Comparison of ENCODE assay signal across 26 mouse cellular contexts in the genomic region with DNA sequence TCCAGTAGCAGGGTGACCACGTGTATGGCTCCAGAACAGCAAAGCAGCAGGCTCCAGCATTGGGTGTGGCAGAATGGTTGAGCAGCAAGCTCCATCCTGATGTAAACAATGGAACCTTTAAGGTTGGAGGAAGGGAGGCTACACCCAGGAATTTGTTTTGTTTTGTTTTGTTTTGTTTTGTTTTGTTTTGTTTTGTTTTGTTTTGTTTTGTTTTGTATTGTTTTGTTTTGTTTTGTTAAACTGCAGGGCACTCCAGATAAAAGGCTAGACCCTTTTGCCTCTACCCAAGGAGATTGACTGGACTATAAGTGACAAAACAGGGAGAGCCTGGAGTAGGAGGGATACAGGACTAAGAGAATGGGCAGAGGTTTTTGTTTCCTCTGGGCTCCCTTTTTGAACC.
"Had no signal": no experiment of that assay in that cellular context is flagged by ENCODE, and none has a peak within 500 bp of the region (broad histone marks: within the 10 kb centered on the region; RNA-seq: fewer than 3 reads in every experiment).

No protein-coding gene starts in this region.

- H3K4me1 ChIP-seq: limb, embryonic 10.5 days; limb, embryonic 12.5 days; limb, embryonic 13.5 days; limb, embryonic 15.5 days; liver, embryonic 12.5 days; liver, embryonic 13.5 days; liver, embryonic 15.5 days; lung, embryonic 15.5 days; megakaryocyte, embryonic 14.5 days; midbrain, embryonic 10.5 days; midbrain, embryonic 12.5 days; midbrain, embryonic 13.5 days; midbrain, embryonic 15.5 days had no signal

- H3K36me3 ChIP-seq: limb, embryonic 10.5 days; limb, embryonic 12.5 days; limb, embryonic 13.5 days; limb, embryonic 15.5 days; liver, embryonic 12.5 days; liver, embryonic 13.5 days; liver, embryonic 15.5 days; lung, embryonic 15.5 days; midbrain, embryonic 10.5 days; midbrain, embryonic 12.5 days; midbrain, embryonic 13.5 days; midbrain, embryonic 15.5 days had no signal

- H3K4me3 ChIP-seq: limb, embryonic 10.5 days; limb, embryonic 12.5 days; limb, embryonic 13.5 days; limb, embryonic 15.5 days; liver, embryonic 12.5 days; liver, embryonic 13.5 days; liver, embryonic 15.5 days; lung, embryonic 15.5 days; megakaryocyte, embryonic 14.5 days; midbrain, embryonic 10.5 days; midbrain, embryonic 12.5 days; midbrain, embryonic 13.5 days; midbrain, embryonic 15.5 days; myocyte had no signal

- H3K9ac ChIP-seq: limb, embryonic 12.5 days; limb, embryonic 13.5 days; limb, embryonic 15.5 days; liver, embryonic 12.5 days; liver, embryonic 13.5 days; liver, embryonic 14.5 days; liver, embryonic 15.5 days; liver, postnatal 0 days; lung, embryonic 14.5 days; lung, embryonic 15.5 days; midbrain, embryonic 12.5 days; midbrain, embryonic 13.5 days; midbrain, embryonic 15.5 days had no signal

- H3K9me3 ChIP-seq: limb, embryonic 10.5 days; limb, embryonic 12.5 days; limb, embryonic 13.5 days; limb, embryonic 15.5 days; liver, embryonic 12.5 days; liver, embryonic 13.5 days; liver, embryonic 15.5 days; lung, embryonic 15.5 days; megakaryocyte, embryonic 14.5 days; midbrain, embryonic 10.5 days; midbrain, embryonic 12.5 days; midbrain, embryonic 13.5 days; midbrain, embryonic 15.5 days had no signal

- DNase-seq: left cerebral cortex, postnatal 4 days; liver; liver, embryonic 13.5 days; liver, postnatal 0 days; lung, adult 18-20 months; lung, adult 2 months; lung, embryonic 14.5 days; lung, postnatal 10 days; lung, postnatal 14 days; lung, postnatal 36 days; midbrain, embryonic 14.5 days had no signal

- H3K27ac ChIP-seq: limb, embryonic 10.5 days; limb, embryonic 12.5 days; limb, embryonic 13.5 days; limb, embryonic 15.5 days; liver, embryonic 12.5 days; liver, embryonic 13.5 days; liver, embryonic 14.5 days; liver, embryonic 15.5 days; lung, embryonic 15.5 days; macrophage; midbrain, embryonic 10.5 days; midbrain, embryonic 12.5 days; midbrain, embryonic 13.5 days; midbrain, embryonic 15.5 days had no signal
